Mouse (Mus musculus) forebrain, embryonic 12.5 days (tissue): Measurements from ENCODE around the gene Mgat4b. TPM values are rescaled to one million over a fixed set of nuclear protein-coding genes. Genes with fewer than 3 reads are reported as not detected.

Experiments used
- ATAC-seq: fragments of 200-750 bp; cut with Nextera tagmentation; 2 replicates; pipeline ENCODE4 v1.8.0; 2017; ENCODE audit warnings: moderate TSS enrichment; ENCODE audit not compliant: low FRiP score
- H3K27ac ChIP-seq: fragments of 300-500 bp; sonication (generic); 2 replicates; pipeline ENCODE4 v1.5.1; 2016; ENCODE audit warnings: mild to moderate bottlenecking
- H3K27me3 ChIP-seq: fragments of 300-500 bp; sonication (generic); 2 replicates; pipeline ENCODE4 v1.6.1; 2016; ENCODE audit warnings: mild to moderate bottlenecking
- H3K36me3 ChIP-seq: fragments of 300-500 bp; sonication (generic); replicated peaks from 2 replicates; pipeline ENCODE4 v1.6.1; 2016; ENCODE audit warnings: mild to moderate bottlenecking
- H3K4me1 ChIP-seq: fragments of 300-500 bp; sonication (generic); 2 replicates; pipeline ENCODE4 v1.6.1; 2016
- H3K4me2 ChIP-seq: fragments of 300-500 bp; sonication (generic); 2 replicates; pipeline ENCODE4 v1.6.1; 2016; ENCODE audit warnings: mild to moderate bottlenecking, moderate library complexity
- H3K4me3 ChIP-seq: fragments of 300-500 bp; sonication (generic); replicated peaks from 2 replicates; pipeline ENCODE4 v1.5.1; 2016; ENCODE audit warnings: mild to moderate bottlenecking
- H3K9ac ChIP-seq: fragments of 300-500 bp; sonication (generic); 2 replicates; pipeline ENCODE4 v1.6.1; 2016; ENCODE audit warnings: mild to moderate bottlenecking
- H3K9me3 ChIP-seq: fragments of 300-500 bp; sonication (generic); 2 replicates; pipeline ENCODE4 v1.6.1; 2016
- WGBS: fragments of 180-500 bp; shearing (Covaris S2); methylation state at CpG from one replicate; pipeline ENCODE4 v1.1.7; 2016; 5-methylcytosine and 5-hydroxymethylcytosine counted together
- microRNA-seq: library from miRNA; unstranded; fragments of <30 nt; microRNA quantifications from one replicate; pipeline ENCODE4, GENCODE M21; 2017
- polyA plus RNA-seq: library from polyadenylated mRNA; unstranded; fragments of >200 nt; fragmentation: Nextera tagmentation; extraction: Ambion mirVana; gene quantifications from 2 replicates; pipeline ENCODE4 v1.2.1, GENCODE M21; 2016

The Mgat4b gene
- polyA plus RNA-seq, 1 experiment from 2014 or later, result 40.3 TPM

- ATAC-seq, result no peak
- WGBS, result 92% methylated on average over 1 of the region's 1 CpGs
- Histone ChIP-seq H3K27ac (no peak overlapping the region), H3K27me3 (no peaks in the 10 kb centered on the region), H3K4me1 (no peaks in the 10 kb centered on the region), H3K9ac (no peak overlapping the region), H3K36me3 (peaks cover 21% of the 10 kb centered on the region), H3K4me3 (no peak overlapping the region), H3K9me3 (no peaks in the 10 kb centered on the region), H3K4me2 (no peak overlapping the region)
Measured at GRCm38 (mm10) chr11:50269885-50270284, 59.2 kb downstream of the Mgat4b start.

DNA sequence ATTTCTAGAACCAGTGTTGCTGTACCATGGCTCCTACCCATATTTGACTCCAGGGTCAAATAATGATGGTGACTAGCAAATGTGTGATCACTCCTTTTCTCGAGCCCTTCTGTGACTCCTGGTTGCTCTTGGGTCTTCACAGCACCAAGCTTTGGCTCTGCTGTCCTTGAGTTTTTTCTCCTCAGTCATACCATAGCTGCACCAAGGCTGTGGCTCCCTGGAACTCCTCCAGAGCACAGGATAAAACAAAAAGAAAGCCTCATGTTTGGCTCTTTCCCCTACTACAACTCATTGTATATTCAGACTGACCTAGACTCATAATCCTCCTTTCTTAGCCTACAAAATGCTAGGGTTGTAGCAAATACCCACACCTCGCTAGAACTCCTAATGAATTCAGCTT lies 62.1 kb downstream of the Mgat4b start:
- H3K27ac ChIP-seq, result no peak overlapping the region
- 74% methylated on average over 2 of the region's 2 CpGs for WGBS
- H3K27me3 ChIP-seq, result no peaks in the 10 kb centered on the region
- H3K36me3 ChIP-seq, result peaks cover 3% of the 10 kb centered on the region
- ATAC-seq, result no peak
- H3K9ac ChIP-seq, result no peak overlapping the region
- no peaks in the 10 kb centered on the region for H3K9me3 ChIP-seq
- H3K4me2 ChIP-seq, result no peak overlapping the region
- no peaks in the 10 kb centered on the region for H3K4me1 ChIP-seq
- no peak overlapping the region for H3K4me3 ChIP-seq

DNA sequence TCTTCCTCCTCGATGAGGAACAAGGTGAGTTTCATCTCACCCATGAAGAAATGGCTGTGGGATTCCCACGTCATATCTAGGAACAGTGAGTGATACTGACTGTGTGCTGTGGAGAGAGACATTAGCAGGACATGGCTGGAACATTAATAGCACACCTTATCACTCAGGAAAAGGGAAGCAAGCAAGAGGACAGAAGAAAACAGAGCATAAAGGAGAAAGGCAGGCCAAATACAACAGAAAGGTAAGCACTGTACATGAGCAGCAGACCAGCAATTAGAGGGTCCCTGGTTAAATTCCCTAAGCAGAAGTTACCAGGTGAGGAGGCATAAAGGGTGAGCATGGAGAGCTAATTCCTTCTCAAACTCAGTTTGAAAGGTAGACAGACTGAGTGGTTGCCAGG lies 64.4 kb downstream of the Mgat4b start:
- no peak for ATAC-seq
- Histone ChIP-seq H3K9ac (no peak overlapping the region), H3K27me3 (no peaks in the 10 kb centered on the region), H3K4me1 (no peaks in the 10 kb centered on the region), H3K36me3 (peaks cover 4% of the 10 kb centered on the region), H3K4me3 (no peak overlapping the region), H3K4me2 (no peak overlapping the region), H3K27ac (no peak overlapping the region), H3K9me3 (no peaks in the 10 kb centered on the region)
- 93% methylated on average over 2 of the region's 2 CpGs for WGBS

DNA sequence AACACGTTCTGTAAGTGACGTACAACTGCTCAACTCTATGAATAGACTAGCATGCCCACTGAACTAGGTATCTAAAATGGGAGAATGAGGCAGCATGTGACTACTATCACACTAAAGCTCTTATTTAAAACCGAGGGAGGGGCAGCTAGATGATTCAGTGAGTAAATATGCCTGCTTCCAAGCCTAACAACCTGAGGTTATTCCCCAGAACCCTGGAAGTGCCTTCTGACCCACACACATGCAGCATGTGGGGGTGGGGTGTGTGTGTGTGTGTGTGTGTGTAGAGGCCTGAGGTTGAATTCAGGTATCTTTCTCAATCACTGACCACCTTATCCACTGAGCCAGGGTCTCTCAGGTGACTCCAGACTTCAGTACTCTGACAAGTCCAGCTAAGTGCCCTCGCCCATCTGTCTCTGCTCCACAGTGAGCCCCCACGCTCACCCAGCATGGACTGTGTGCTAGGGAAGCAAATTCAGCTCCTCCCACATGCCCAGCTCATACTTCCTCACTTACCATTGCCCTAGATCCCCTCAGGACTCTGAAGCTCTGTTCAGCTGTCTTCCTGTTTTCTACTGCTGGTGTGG lies 65.0 kb downstream of the Mgat4b start:
- Histone ChIP-seq H3K9ac (no peak overlapping the region), H3K36me3 (peaks cover 6% of the 10 kb centered on the region), H3K4me2 (no peak overlapping the region), H3K9me3 (no peaks in the 10 kb centered on the region), H3K27ac (no peak overlapping the region), H3K4me3 (no peak overlapping the region), H3K27me3 (no peaks in the 10 kb centered on the region), H3K4me1 (no peaks in the 10 kb centered on the region)
- ATAC-seq, result no peak
- WGBS, result 83% methylated on average over 5 of the region's 5 CpGs

- no peaks in the 10 kb centered on the region for H3K9me3 ChIP-seq
- H3K36me3 ChIP-seq, result peaks cover 12% of the 10 kb centered on the region
- no peak overlapping the region for H3K27ac ChIP-seq
- H3K4me2 ChIP-seq, result no peak overlapping the region
- no peak overlapping the region for H3K4me3 ChIP-seq
- no peaks in the 10 kb centered on the region for H3K27me3 ChIP-seq
- H3K9ac ChIP-seq, result no peak overlapping the region
- no peaks in the 10 kb centered on the region for H3K4me1 ChIP-seq
- ATAC-seq, result no peak
Measured at GRCm38 (mm10) chr11:50277025-50277424, 66.3 kb downstream of the Mgat4b start.

DNA sequence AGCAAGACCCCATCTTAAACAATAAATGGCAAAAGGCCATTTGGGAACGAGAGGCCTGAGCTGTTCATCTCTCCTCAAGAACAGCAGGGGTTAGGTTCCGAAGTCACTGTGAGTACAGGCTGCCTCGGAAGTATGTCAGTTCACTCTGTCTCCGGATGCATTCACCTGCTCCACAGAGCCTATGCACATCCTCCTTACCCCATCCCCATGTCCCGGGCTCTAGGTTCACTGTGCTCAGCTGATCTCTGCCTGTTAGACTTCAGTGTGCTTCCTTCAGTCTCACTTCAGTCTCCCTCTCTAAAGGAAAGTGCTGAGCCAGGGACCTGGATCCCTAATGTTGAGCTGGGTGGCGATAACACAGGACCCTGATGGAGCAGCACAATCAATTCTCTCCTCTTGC lies 67.0 kb downstream of the Mgat4b start:
- Histone ChIP-seq H3K4me3 (no peak overlapping the region), H3K36me3 (peaks cover 12% of the 10 kb centered on the region), H3K4me1 (no peaks in the 10 kb centered on the region), H3K27me3 (no peaks in the 10 kb centered on the region), H3K9ac (no peak overlapping the region), H3K9me3 (no peaks in the 10 kb centered on the region), H3K4me2 (no peak overlapping the region), H3K27ac (no peak overlapping the region)
- 88% methylated on average over 6 of the region's 6 CpGs for WGBS
- ATAC-seq, result no peak

GRCm38 (mm10) chr11:50279005-50279404 lies 68.3 kb downstream of the Mgat4b start:
- WGBS, result 94% methylated on average over 4 of the region's 4 CpGs
- Histone ChIP-seq H3K27me3 (no peaks in the 10 kb centered on the region), H3K4me2 (no peak overlapping the region), H3K9ac (no peak overlapping the region), H3K4me3 (no peak overlapping the region), H3K36me3 (peaks cover 12% of the 10 kb centered on the region), H3K9me3 (no peaks in the 10 kb centered on the region), H3K4me1 (no peaks in the 10 kb centered on the region), H3K27ac (no peak overlapping the region)
- ATAC-seq, result no peak

- Histone ChIP-seq H3K4me2 (no peak overlapping the region), H3K27ac (no peak overlapping the region), H3K27me3 (no peaks in the 10 kb centered on the region), H3K4me3 (no peak overlapping the region), H3K4me1 (no peaks in the 10 kb centered on the region), H3K36me3 (peaks cover 12% of the 10 kb centered on the region), H3K9ac (no peak overlapping the region), H3K9me3 (no peaks in the 10 kb centered on the region)
- WGBS, result 71% methylated on average over 1 of the region's 1 CpGs
- ATAC-seq, result no peak
Measured at GRCm38 (mm10) chr11:50280053-50280452, 69.4 kb downstream of the Mgat4b start.

Small RNAs within 50 kb of the gene (microRNA-seq; reads per million reads assigned to microRNA genes)
- gene Mir6919, result not detected

Other genes with a start within 250 kb of the Mgat4b start
- 82.6 and 87.5 TPM in 2 replicates for gene Rnf130, start 185.5 kb upstream of the Mgat4b start, polyA plus RNA-seq
- 38.3 and 39.2 TPM in 2 replicates for gene Tbc1d9b, start 79.5 kb upstream of the Mgat4b start, polyA plus RNA-seq
- 22.2 and 24.9 TPM in 2 replicates for gene Mrnip, start 36.4 kb upstream of the Mgat4b start, polyA plus RNA-seq
- 165 and 169 TPM in 2 replicates for gene Sqstm1, start 63 bp upstream of the Mgat4b start, polyA plus RNA-seq
- gene Ltc4s, start 27.7 kb downstream of the Mgat4b start, polyA plus RNA-seq, result 0.60 and 0.69 TPM in 2 replicates
- 5.5 and 5.9 TPM in 2 replicates for gene Maml1, start 81.4 kb downstream of the Mgat4b start, polyA plus RNA-seq
- 287 and 298 TPM in 2 replicates for gene Canx, start 114.8 kb downstream of the Mgat4b start, polyA plus RNA-seq
- gene Cby3, start 143.6 kb downstream of the Mgat4b start, polyA plus RNA-seq, result not detected in 2 replicates
- 734 and 740 TPM in 2 replicates for gene Hnrnph1, start 166.1 kb downstream of the Mgat4b start, polyA plus RNA-seq
- 30.7 and 31.5 TPM in 2 replicates for gene Rufy1, start 220.2 kb downstream of the Mgat4b start, polyA plus RNA-seq